Mouse (Mus musculus) testis, postnatal 10 days (tissue): ENCODE measurements at regions not wholly inside any gene's neighbourhood (a gene's known extent, or its start where the extent isn't known, plus 50 kb on each side); places are given as distances from the start of the nearest gene placed in this dataset.

Experiments used
- DNase-seq: peaks from one replicate; pipeline ENCODE4 v3.0.0; 2021; ENCODE audit warnings: low spot score

GRCm38 (mm10) chr7:71412079-71412478, 60.8 kb upstream of the Gm10295 start:
- DNase-seq, result peak; percentile 88

DNA sequence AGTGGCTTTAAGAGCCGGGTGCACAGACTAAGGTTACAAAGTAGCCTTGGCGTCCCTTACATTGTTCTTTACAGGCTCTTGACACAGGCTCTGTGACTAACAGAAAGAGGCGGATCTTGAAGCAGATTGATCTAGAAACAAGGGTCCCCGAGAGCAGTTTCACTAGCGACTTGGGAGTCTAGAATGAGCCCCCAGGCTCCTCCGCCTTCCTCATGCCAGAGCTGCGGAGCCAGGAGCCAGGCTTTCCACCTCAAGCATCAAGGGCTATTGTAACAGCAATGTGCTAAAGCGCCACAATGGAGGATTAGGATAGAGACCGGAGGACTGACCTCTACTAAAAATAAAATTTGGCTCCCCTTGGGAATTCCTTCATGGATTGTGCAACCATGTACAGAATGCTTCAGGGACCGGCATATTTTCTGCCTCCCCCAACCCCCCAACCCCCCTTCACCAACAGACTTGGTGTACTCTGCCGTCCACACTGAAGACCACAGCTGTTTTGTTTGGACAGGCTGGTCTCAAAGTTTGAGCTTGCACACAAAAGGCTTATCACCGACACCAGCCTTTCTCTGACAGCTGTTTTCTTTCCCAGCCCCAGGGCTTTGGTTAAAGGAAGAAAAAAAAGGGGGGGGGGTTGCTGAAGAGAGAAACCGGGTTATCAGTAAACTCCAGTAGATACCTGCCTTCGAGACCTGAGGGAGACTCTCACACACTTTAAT, 60.2 kb upstream of the Gm10295 start:
- DNase-seq, result peak; percentile 46

DNA sequence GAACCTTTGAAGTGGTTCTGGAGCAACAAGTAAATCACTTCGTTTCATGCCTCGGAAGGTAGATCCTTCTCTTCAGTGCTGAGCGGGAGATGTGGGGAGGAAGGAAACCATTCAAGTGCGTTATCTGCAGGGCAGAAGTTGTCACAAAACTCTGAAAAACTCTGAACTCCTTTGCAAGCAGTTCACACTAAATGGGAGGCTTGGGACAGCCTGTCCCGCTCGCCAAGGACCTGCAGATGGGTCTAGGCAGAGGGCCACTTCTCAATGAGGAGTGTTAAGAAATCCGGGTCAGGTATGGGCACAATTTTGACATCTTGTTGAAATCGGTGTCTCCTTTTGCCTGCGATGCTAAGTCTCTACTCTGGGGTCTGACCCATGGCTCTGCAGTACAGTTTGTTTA, 58.6 kb upstream of the Gm10295 start:
- no peak for DNase-seq

GRCm38 (mm10) chr7:71409061-71409460, 57.8 kb upstream of the Gm10295 start:
- no peak for DNase-seq

- DNase-seq, result no peak
Observed at GRCm38 (mm10) chr7:71406283-71406682, 55.0 kb upstream of the Gm10295 start.
